Mouse (Mus musculus): Measurements from ENCODE around the gene Phgr1. TPM values are rescaled to one million over a fixed set of nuclear protein-coding genes. Genes with fewer than 3 reads are reported as not detected.
A peak's percentile ranks its signal among the peaks of the same experiment; 100 is the strongest.

Phgr1 gene
- total and polyA plus RNA-seq, 2 experiments: 1.6 TPM; not detected in 1

GRCm38 (mm10) chr2:118781115-118781514, 8.5 kb downstream of the Phgr1 start:
- WGBS: 56% methylated on average over 1 of the region's 1 CpGs
- Histone ChIP-seq H3K36me3 (ENCODE audit: control insufficient read depth, insufficient read depth, low read length) (no peaks in the 10 kb centered on the region), H3K79me2 (ENCODE audit: control insufficient read depth, insufficient read depth, low read length) (no peaks in the 10 kb centered on the region), H3K9ac (ENCODE audit: low read depth, low read length) (no peak overlapping the region), H3K4me3 (ENCODE audit: insufficient read depth, low read depth, low read length) (no peak overlapping the region), H3K27ac (replicated peaks; ENCODE audit: insufficient read depth, low read depth, low read length) (no peak overlapping the region), H3K4me1 (ENCODE audit: control insufficient read depth, insufficient read depth, low read length) (no peaks in the 10 kb centered on the region), H3K27me3 (ENCODE audit: control insufficient read depth, insufficient read depth, low read length) (no peaks in the 10 kb centered on the region)
- no peak for TF ChIP-seq CTCF (IDR thresholded peaks at IDR 0.05; ENCODE audit: low read depth, low read length)
- no peak for TF ChIP-seq POLR2A (IDR thresholded peaks at IDR 0.05; ENCODE audit: extremely low read depth, insufficient read depth, low read length)
- DNase-seq (ENCODE audit: extremely low read depth, low read depth, low spot score): no peak

GRCm38 (mm10) chr2:118782303-118782702, 9.7 kb downstream of the Phgr1 start:
- Histone ChIP-seq H3K27me3 (ENCODE audit: control insufficient read depth, insufficient read depth, low read length) (no peaks in the 10 kb centered on the region), H3K79me2 (ENCODE audit: control insufficient read depth, insufficient read depth, low read length) (no peaks in the 10 kb centered on the region), H3K9ac (ENCODE audit: low read depth, low read length) (no peak overlapping the region), H3K4me3 (ENCODE audit: insufficient read depth, low read depth, low read length) (no peak overlapping the region), H3K36me3 (ENCODE audit: control insufficient read depth, insufficient read depth, low read length) (no peaks in the 10 kb centered on the region), H3K4me1 (ENCODE audit: control insufficient read depth, insufficient read depth, low read length) (no peaks in the 10 kb centered on the region), H3K27ac (replicated peaks; ENCODE audit: insufficient read depth, low read depth, low read length) (no peak overlapping the region)
- peak; percentile 10 for DNase-seq (ENCODE audit: extremely low read depth, low read depth, low spot score)
- TF ChIP-seq POLR2A (IDR thresholded peaks at IDR 0.05; ENCODE audit: extremely low read depth, insufficient read depth, low read length): no peak
- TF ChIP-seq CTCF (IDR thresholded peaks at IDR 0.05; ENCODE audit: low read depth, low read length): no peak
- WGBS: 51% methylated on average over 4 of the region's 4 CpGs

GRCm38 (mm10) chr2:118783093-118783492, 10.5 kb downstream of the Phgr1 start:
- WGBS: 59% methylated on average over 5 of the region's 5 CpGs
- H3K4me1 ChIP-seq (ENCODE audit: control insufficient read depth, insufficient read depth, low read length): no peaks in the 10 kb centered on the region
- no peaks in the 10 kb centered on the region for H3K27me3 ChIP-seq (ENCODE audit: control insufficient read depth, insufficient read depth, low read length)
- DNase-seq (ENCODE audit: extremely low read depth, low read depth, low spot score): no peak
- H3K9ac ChIP-seq (ENCODE audit: low read depth, low read length): no peak overlapping the region
- H3K4me3 ChIP-seq (ENCODE audit: insufficient read depth, low read depth, low read length): no peak overlapping the region
- TF ChIP-seq CTCF (IDR thresholded peaks at IDR 0.05; ENCODE audit: low read depth, low read length): no peak
- no peak for TF ChIP-seq POLR2A (IDR thresholded peaks at IDR 0.05; ENCODE audit: extremely low read depth, insufficient read depth, low read length)
- no peaks in the 10 kb centered on the region for H3K36me3 ChIP-seq (ENCODE audit: control insufficient read depth, insufficient read depth, low read length)
- H3K79me2 ChIP-seq (ENCODE audit: control insufficient read depth, insufficient read depth, low read length): no peaks in the 10 kb centered on the region
- no peak overlapping the region for H3K27ac ChIP-seq (replicated peaks; ENCODE audit: insufficient read depth, low read depth, low read length)

GRCm38 (mm10) chr2:118783663-118784062, 11.1 kb downstream of the Phgr1 start:
- DNase-seq (ENCODE audit: extremely low read depth, low read depth, low spot score): no peak
- 94% methylated on average over 7 of the region's 7 CpGs for WGBS
- Histone ChIP-seq H3K36me3 (ENCODE audit: control insufficient read depth, insufficient read depth, low read length) (no peaks in the 10 kb centered on the region), H3K4me1 (ENCODE audit: control insufficient read depth, insufficient read depth, low read length) (no peaks in the 10 kb centered on the region), H3K79me2 (ENCODE audit: control insufficient read depth, insufficient read depth, low read length) (no peaks in the 10 kb centered on the region), H3K27ac (replicated peaks; ENCODE audit: insufficient read depth, low read depth, low read length) (no peak overlapping the region), H3K4me3 (ENCODE audit: insufficient read depth, low read depth, low read length) (no peak overlapping the region), H3K27me3 (ENCODE audit: control insufficient read depth, insufficient read depth, low read length) (no peaks in the 10 kb centered on the region), H3K9ac (ENCODE audit: low read depth, low read length) (no peak overlapping the region)
- TF ChIP-seq POLR2A (IDR thresholded peaks at IDR 0.05; ENCODE audit: extremely low read depth, insufficient read depth, low read length): no peak
- no peak for TF ChIP-seq CTCF (IDR thresholded peaks at IDR 0.05; ENCODE audit: low read depth, low read length)

- H3K79me2 ChIP-seq (ENCODE audit: control insufficient read depth, insufficient read depth, low read length): no peaks in the 10 kb centered on the region
- 67% methylated on average over 5 of the region's 5 CpGs for WGBS
- no peak for TF ChIP-seq POLR2A (IDR thresholded peaks at IDR 0.05; ENCODE audit: extremely low read depth, insufficient read depth, low read length)
- no peak for TF ChIP-seq CTCF (IDR thresholded peaks at IDR 0.05; ENCODE audit: low read depth, low read length)
- H3K27ac ChIP-seq (replicated peaks; ENCODE audit: insufficient read depth, low read depth, low read length): no peak overlapping the region
- no peaks in the 10 kb centered on the region for H3K4me1 ChIP-seq (ENCODE audit: control insufficient read depth, insufficient read depth, low read length)
- DNase-seq (ENCODE audit: extremely low read depth, low read depth, low spot score): no peak
- H3K27me3 ChIP-seq (ENCODE audit: control insufficient read depth, insufficient read depth, low read length): no peaks in the 10 kb centered on the region
- H3K4me3 ChIP-seq (ENCODE audit: insufficient read depth, low read depth, low read length): no peak overlapping the region
- no peak overlapping the region for H3K9ac ChIP-seq (ENCODE audit: low read depth, low read length)
- H3K36me3 ChIP-seq (ENCODE audit: control insufficient read depth, insufficient read depth, low read length): no peaks in the 10 kb centered on the region
Measured at GRCm38 (mm10) chr2:118786525-118786924, 14.0 kb downstream of the Phgr1 start.

- DNase-seq (ENCODE audit: extremely low read depth, low read depth, low spot score): peak; percentile 49
- no peaks in the 10 kb centered on the region for H3K4me1 ChIP-seq (ENCODE audit: control insufficient read depth, insufficient read depth, low read length)
Measured at GRCm38 (mm10) chr2:118789501-118789900, 16.9 kb downstream of the Phgr1 start.

More at GRCm38 (mm10) chr2:118789501-118789900, 16.9 kb downstream of the Phgr1 start:
- H3K36me3 ChIP-seq (ENCODE audit: control insufficient read depth, insufficient read depth, low read length): no peaks in the 10 kb centered on the region
- no peaks in the 10 kb centered on the region for H3K27me3 ChIP-seq (ENCODE audit: control insufficient read depth, insufficient read depth, low read length)
- H3K9ac ChIP-seq (ENCODE audit: low read depth, low read length): no peak overlapping the region
- 77% methylated on average over 11 of the region's 11 CpGs for WGBS
- H3K27ac ChIP-seq (replicated peaks; ENCODE audit: insufficient read depth, low read depth, low read length): no peak overlapping the region
- TF ChIP-seq CTCF (IDR thresholded peaks at IDR 0.05; ENCODE audit: low read depth, low read length): no peak
- TF ChIP-seq POLR2A (IDR thresholded peaks at IDR 0.05; ENCODE audit: extremely low read depth, insufficient read depth, low read length): no peak
- no peak overlapping the region for H3K4me3 ChIP-seq (ENCODE audit: insufficient read depth, low read depth, low read length)
- H3K79me2 ChIP-seq (ENCODE audit: control insufficient read depth, insufficient read depth, low read length): no peaks in the 10 kb centered on the region

All from liver, adult 2 months (tissue).